Mouse (Mus musculus) midbrain, embryonic 11.5 days (tissue): ENCODE data around the gene Irx5. TPM values are rescaled to one million over a fixed set of nuclear protein-coding genes. Genes with fewer than 3 reads are reported as not detected.

Source experiments
- ATAC-seq: fragments of 200-750 bp; cut with Nextera tagmentation; 2 replicates; pipeline ENCODE4 v1.8.0; 2017; ENCODE audit warnings: moderate TSS enrichment, moderate library complexity; ENCODE audit not compliant: low FRiP score
- DNase-seq: peaks from one replicate; pipeline ENCODE4 v3.0.0; 2015; ENCODE audit warnings: low spot score; ENCODE audit errors: missing footprints
- H3K27ac ChIP-seq: fragments of 300-500 bp; sonication (generic); 2 replicates; pipeline ENCODE4 v1.5.1; 2014; ENCODE audit warnings: low read depth, low read length
- H3K27me3 ChIP-seq: fragments of 300-500 bp; sonication (generic); 2 replicates; pipeline ENCODE4 v1.6.1; 2014; ENCODE audit warnings: mild to moderate bottlenecking, low read length, moderate library complexity, mixed read lengths; ENCODE audit not compliant: control insufficient read depth, insufficient read depth
- H3K36me3 ChIP-seq: fragments of 300-500 bp; sonication (generic); 2 replicates; pipeline ENCODE4 v1.6.1; 2014; ENCODE audit warnings: mild to moderate bottlenecking, low read length, moderate library complexity, mixed read lengths; ENCODE audit not compliant: control insufficient read depth, insufficient read depth
- H3K4me1 ChIP-seq: fragments of 300-500 bp; sonication (generic); 2 replicates; pipeline ENCODE4 v1.6.1; 2014; ENCODE audit warnings: low read length; ENCODE audit not compliant: control insufficient read depth, insufficient read depth
- H3K4me2 ChIP-seq: fragments of 300-500 bp; sonication (generic); 2 replicates; pipeline ENCODE4 v1.6.1; 2014; ENCODE audit warnings: mild to moderate bottlenecking, moderate library complexity
- H3K4me3 ChIP-seq: fragments of 300-500 bp; sonication (generic); 2 replicates; pipeline ENCODE4 v1.5.1; 2014; ENCODE audit warnings: low read depth, low read length
- H3K9ac ChIP-seq: fragments of 300-500 bp; sonication (generic); 2 replicates; pipeline ENCODE4 v1.6.1; 2014; ENCODE audit warnings: low read length
- H3K9me3 ChIP-seq: fragments of 300-500 bp; sonication (generic); 2 replicates; pipeline ENCODE4 v1.6.1; 2016; ENCODE audit warnings: low read length; ENCODE audit not compliant: control insufficient read depth
- WGBS: fragments of 180-500 bp; shearing (Covaris S2); extraction: QIAGEN DNeasy Blood & Tissue Kit; methylation state at CpG from one replicate; pipeline ENCODE4 v1.1.7; 2014; 5-methylcytosine and 5-hydroxymethylcytosine counted together
- polyA plus RNA-seq: library from polyadenylated mRNA; unstranded; fragments of >200 nt; fragmentation: Nextera tagmentation; extraction: Ambion mirVana; gene quantifications from 2 replicates; pipeline ENCODE4 v1.2.1, GENCODE M21; 2014

The Irx5 gene
- polyA plus RNA-seq, 1 experiment from 2014 or later = 43.2 TPM

- H3K27me3 ChIP-seq = no peaks in the 10 kb centered on the region
- peak; percentile 96 for DNase-seq
- peak overlapping the region; percentile 99 for H3K9ac ChIP-seq
Observed at GRCm38 (mm10) chr8:92358141-92358999, 945 bp downstream of the Irx5 start.

GRCm38 (mm10) chr8:92359000-92359832 lies 1.8 kb downstream of the Irx5 start:
- under 1% methylated on average over 35 of the region's 35 CpGs for WGBS
- peaks cover 12% of the 10 kb centered on the region for H3K4me1 ChIP-seq
- H3K27me3 ChIP-seq = peaks cover 6% of the 10 kb centered on the region

More at GRCm38 (mm10) chr8:92358141-92358999, 945 bp downstream of the Irx5 start:
- ATAC-seq = peak; percentile 1; the same call in 1 of the 2 replicates
- peak overlapping the region; percentile 100 for H3K27ac ChIP-seq
- peak overlapping the region; percentile 97 for H3K4me3 ChIP-seq
- under 1% methylated on average over 79 of the region's 80 CpGs for WGBS
- H3K4me2 ChIP-seq = peak overlapping the region; percentile 90
- H3K4me1 ChIP-seq = peaks cover 11% of the 10 kb centered on the region
- H3K9me3 ChIP-seq = no peaks in the 10 kb centered on the region
- H3K36me3 ChIP-seq = peaks cover 4% of the 10 kb centered on the region; the same call in 1 of the 2 replicates

DNA sequence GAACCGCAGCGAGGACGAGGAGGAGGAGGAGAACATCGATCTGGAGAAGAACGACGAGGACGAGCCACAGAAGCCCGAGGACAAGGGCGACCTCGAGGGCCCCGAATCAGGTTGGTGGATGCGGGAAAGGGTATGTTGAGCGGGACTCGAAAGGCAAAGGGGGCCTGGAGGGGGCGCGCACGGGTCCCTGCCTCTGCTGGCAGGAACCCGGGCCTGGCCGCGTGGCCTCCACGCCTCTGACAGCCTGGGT lies 2.3 kb downstream of the Irx5 start:
- peak overlapping the region; percentile 97 for H3K4me3 ChIP-seq
- no peaks in the 10 kb centered on the region for H3K9me3 ChIP-seq
- H3K4me1 ChIP-seq = peaks cover 16% of the 10 kb centered on the region
- peak overlapping the region; percentile 99 for H3K9ac ChIP-seq
- ATAC-seq (no peak), DNase-seq (no peak)
- peaks cover 9% of the 10 kb centered on the region for H3K27me3 ChIP-seq
- peak overlapping the region; percentile 90 for H3K4me2 ChIP-seq
- peak overlapping the region; percentile 100 for H3K27ac ChIP-seq
- peaks cover 4% of the 10 kb centered on the region; the same call in 1 of the 2 replicates for H3K36me3 ChIP-seq
- WGBS = 0% methylated on average over 21 of the region's 21 CpGs

More at GRCm38 (mm10) chr8:92359000-92359832, 1.8 kb downstream of the Irx5 start:
- Histone ChIP-seq H3K27ac (peak overlapping the region; percentile 100), H3K9ac (peak overlapping the region; percentile 99), H3K4me2 (peak overlapping the region; percentile 90), H3K9me3 (no peaks in the 10 kb centered on the region), H3K4me3 (peak overlapping the region; percentile 97), H3K36me3 (peaks cover 4% of the 10 kb centered on the region; the same call in 1 of the 2 replicates)
- ATAC-seq = no peak
- DNase-seq = peak; percentile 98

- peak overlapping the region; percentile 100 for H3K27ac ChIP-seq
- H3K27me3 ChIP-seq = peaks cover 9% of the 10 kb centered on the region
- peak overlapping the region; percentile 90 for H3K4me2 ChIP-seq
- H3K9me3 ChIP-seq = no peaks in the 10 kb centered on the region
- WGBS = 1% methylated on average over 74 of the region's 77 CpGs
- ATAC-seq (no peak), DNase-seq (peak; percentile 97)
- H3K9ac ChIP-seq = peak overlapping the region; percentile 99
- peaks cover 4% of the 10 kb centered on the region; the same call in 1 of the 2 replicates for H3K36me3 ChIP-seq
- H3K4me3 ChIP-seq = peak overlapping the region; percentile 97
- peaks cover 20% of the 10 kb centered on the region for H3K4me1 ChIP-seq
Observed at GRCm38 (mm10) chr8:92360083-92360861, 2.8 kb downstream of the Irx5 start.

DNA sequence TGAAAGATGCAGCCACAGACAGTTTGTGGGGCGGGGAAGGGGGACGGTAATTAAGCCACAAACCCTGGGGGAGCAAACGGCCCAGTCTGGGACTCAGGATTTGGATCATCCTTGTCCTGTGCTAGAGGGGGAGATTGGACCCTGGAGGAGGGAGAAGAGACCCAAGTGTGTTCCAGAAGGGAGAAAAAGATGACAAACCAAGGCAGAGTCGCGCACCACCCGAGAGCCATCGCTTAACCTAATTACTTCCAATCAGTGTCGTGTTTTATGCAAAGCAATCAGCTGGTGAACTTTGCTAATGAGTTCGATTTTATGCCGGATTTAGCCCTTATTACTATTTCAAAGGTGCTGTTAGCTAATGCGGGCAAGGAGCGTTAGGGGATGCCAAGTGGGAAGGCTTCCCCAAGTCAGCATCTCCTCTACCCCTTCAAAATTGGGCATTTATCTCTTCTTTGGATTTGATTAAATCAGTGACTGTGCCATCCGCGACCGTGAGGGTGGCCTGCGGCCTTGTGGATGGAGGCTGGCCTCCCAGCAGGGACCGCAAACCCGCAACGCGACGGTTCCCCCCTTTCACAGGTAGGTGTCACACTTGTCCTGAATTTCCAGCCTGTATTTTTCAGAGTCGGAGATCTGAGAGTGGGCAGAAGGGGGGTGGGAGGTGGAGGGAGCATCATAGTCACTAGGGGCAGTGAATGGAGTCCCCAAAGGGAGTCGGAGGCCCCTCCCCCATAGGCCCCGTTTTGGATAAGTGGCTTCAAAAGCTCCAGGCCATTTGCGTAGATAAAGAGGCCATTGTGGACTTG lies 4.3 kb downstream of the Irx5 start:
- Histone ChIP-seq H3K27me3 (peaks cover 9% of the 10 kb centered on the region), H3K9me3 (no peaks in the 10 kb centered on the region), H3K36me3 (peaks cover 4% of the 10 kb centered on the region; the same call in 1 of the 2 replicates), H3K4me1 (peaks cover 35% of the 10 kb centered on the region), H3K9ac (peak overlapping the region; percentile 74), H3K4me2 (peak overlapping the region; percentile 81), H3K27ac (peak overlapping the region; percentile 92), H3K4me3 (peak overlapping the region; percentile 56)
- WGBS = 2% methylated on average over 25 of the region's 25 CpGs
- peak; percentile 65 for ATAC-seq
- peak; percentile 99 for DNase-seq

- Histone ChIP-seq H3K27ac (peak overlapping the region; percentile 92), H3K4me1 (peaks cover 38% of the 10 kb centered on the region), H3K4me3 (peak overlapping the region; percentile 56), H3K27me3 (peaks cover 14% of the 10 kb centered on the region), H3K36me3 (peaks cover 4% of the 10 kb centered on the region; the same call in 1 of the 2 replicates), H3K4me2 (peak overlapping the region; percentile 81), H3K9ac (peak overlapping the region; percentile 74), H3K9me3 (no peaks in the 10 kb centered on the region)
- ATAC-seq = no peak
- no peak for DNase-seq
- 2% methylated on average over 15 of the region's 15 CpGs for WGBS
Observed at GRCm38 (mm10) chr8:92362396-92363115, 5.1 kb downstream of the Irx5 start.

DNA sequence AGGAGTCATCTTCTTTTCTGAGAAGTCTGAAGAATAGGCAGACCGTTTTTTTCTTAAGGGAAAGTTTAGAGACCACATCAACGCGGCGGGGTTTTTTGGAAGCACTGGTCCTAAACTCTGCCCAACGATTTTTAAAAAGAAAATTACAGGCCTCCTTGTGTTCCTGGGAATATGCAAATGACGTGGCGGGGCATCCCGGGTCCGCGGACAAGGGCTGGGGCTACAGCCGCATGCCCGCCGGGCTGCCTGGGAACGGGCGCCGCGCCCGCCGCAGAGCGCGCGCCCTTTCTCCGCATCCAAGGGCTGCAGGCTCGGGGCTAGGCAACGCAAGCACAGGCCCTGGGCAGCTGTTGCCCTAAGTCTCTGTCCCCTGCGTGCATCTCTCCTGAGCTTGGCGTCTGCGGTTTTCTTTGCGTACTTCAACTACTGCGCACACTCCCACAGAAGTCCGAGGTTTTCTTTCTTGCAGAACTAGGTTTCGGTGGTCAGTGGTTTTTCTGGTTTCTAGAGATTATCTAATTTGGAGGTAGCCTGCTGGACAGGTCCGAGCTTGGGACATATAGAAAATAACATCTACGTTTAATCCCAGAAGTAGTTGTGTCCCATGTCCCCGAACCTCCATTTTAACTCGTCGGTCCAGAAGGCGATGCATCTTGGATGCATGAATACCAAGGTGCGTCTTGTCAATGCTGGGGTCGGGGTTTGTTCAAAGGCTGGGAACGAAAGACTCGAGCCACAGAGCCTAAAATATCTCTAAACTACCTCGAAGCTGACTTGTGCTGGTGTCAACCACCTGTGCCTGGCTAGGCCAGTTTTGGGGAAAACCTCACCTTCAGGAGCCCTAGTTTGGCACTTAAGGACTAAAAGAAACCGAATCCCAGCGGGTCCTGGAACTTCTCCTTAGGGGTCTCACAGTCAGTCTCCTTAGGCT lies 6.1 kb downstream of the Irx5 start:
- Histone ChIP-seq H3K27ac (peak overlapping the region; percentile 92), H3K9ac (peak overlapping the region; percentile 74), H3K27me3 (peaks cover 14% of the 10 kb centered on the region), H3K4me2 (peak overlapping the region; percentile 81), H3K9me3 (no peaks in the 10 kb centered on the region), H3K36me3 (peaks cover 4% of the 10 kb centered on the region; the same call in 1 of the 2 replicates), H3K4me3 (peak overlapping the region; percentile 56), H3K4me1 (peaks cover 38% of the 10 kb centered on the region)
- DNase-seq (peak; percentile 97), ATAC-seq (0 out of 2 replicates have a peak, but pooled peaks have one; percentile 12)
- WGBS = 2% methylated on average over 45 of the region's 45 CpGs
